Mouse (Mus musculus) leukemia stem cell, adult 10-12 weeks (primary cell): ENCODE data around the gene Galnt6. TPM values are rescaled to one million over a fixed set of nuclear protein-coding genes. Genes with fewer than 3 reads are reported as not detected.

ENCODE experiments used
- polyA plus RNA-seq: library from polyadenylated mRNA; stranded (reverse); fragments of >175 nt; gene quantifications from 2 replicates; pipeline ENCODE4 v1.2.3, GENCODE M21; 2012; ENCODE audit warnings: low replicate concordance

Galnt6 gene
- 5.8 and 9.5 TPM in 2 replicates for polyA plus RNA-seq

DNA sequence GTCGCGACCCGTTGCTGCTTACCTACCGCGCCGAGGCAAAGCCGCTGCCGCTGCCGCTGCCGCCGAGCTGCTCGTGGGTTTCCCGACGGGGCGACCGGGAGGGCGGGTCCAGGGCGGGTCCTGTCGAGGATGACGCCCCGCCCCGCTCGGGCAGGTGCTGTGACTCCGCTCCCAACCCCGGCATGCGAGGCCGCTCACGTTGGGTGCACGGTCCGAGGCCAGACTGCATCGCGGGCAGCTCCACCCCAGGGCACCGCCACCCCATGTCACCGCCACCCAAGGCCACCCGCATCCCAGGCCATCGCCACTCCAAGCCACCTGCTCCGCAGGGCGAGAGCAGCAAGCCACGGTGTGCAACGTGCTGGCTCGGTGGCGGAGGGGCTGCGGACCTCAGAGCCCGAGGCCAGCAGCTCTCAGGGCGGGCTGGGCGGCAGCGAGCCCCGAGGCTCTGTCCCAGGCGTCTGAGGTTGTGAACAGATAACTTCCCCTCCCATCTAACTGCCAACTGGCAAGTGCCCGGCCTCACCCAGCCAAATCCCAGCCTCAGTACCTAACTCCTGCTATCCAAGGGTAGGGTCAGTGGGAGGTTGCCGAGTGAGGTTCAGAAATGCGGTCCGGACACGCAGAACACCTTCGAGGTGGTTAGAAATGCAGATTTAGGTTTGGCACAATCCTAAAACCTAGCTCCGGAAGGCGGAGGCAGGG is at the start of gene Galnt6:
TSS of gene Galnt6 (minus strand) at position 96 of the 705 bp plus-strand sequence.

DNA sequence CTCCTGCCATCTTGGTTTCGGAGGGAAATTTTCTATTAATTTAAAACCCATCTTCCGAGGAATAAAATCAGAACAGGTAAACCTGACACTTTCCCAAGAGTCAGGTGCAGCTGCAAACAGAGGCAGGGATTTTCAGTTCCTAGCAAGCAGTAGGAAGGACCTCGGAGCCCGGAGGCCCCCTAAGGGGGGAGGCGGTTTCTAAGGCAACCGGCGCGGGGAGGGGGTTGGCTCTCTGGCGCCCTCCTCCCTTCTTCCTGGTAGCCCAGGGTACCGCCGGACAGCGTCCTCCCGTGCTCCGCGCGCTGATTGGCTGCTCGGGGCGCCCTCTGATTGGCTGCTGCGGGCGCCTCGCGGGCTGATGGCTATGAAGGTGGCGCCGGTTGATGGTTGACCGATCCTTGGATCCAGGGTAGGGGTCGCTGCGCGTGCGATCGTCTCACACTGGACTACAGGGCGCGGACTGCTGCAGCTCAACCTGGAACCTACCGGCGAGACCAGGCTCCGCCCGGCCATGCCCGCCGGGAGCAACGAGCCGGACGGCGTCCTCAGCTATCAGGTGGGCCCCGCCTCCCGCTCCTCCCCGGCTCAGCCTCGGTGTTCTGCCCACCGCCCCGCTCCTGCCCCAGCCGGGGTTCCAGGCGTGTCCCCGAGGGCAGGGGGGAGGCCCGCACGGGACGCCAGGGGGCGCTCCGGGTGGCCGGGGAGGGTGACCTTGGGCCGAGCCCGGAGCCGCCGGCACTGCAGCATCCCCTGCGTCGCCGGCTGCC is 32.4 kb upstream of the Galnt6 start, which contains the start of gene Slc4a8:
TSS of gene Slc4a8 (plus strand) at position 329 of the 767 bp plus-strand sequence.

DNA sequence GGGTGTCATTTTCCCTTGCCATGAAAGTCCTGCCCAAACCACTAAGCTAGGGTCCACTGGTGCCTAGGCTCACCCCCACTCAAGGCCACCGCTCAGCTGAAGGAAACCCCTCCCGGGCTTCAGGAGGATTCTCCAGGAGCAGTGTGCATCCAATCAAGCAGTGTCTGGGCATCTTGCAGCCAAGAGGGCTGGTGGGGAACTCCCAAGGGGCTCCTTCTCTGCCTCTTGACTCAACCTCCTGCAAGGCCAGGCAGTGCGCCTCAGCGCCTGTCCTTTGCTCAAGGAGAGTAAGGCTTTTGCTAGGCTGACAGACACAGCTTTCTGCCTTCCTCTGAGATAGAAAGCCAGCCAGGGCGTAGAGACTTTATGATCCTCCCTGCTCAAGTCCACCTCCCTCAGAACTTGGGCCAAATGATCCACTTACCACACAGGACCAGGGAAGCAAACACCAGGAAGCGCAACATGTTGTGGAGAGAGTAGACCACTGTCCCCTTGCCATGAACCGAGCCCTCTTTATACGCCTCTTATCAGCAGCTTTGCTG is 41.7 kb downstream of the Galnt6 start, which contains the start of gene Cela1:
TSS of gene Cela1 (minus strand) at position 492 of the 542 bp plus-strand sequence.

DNA sequence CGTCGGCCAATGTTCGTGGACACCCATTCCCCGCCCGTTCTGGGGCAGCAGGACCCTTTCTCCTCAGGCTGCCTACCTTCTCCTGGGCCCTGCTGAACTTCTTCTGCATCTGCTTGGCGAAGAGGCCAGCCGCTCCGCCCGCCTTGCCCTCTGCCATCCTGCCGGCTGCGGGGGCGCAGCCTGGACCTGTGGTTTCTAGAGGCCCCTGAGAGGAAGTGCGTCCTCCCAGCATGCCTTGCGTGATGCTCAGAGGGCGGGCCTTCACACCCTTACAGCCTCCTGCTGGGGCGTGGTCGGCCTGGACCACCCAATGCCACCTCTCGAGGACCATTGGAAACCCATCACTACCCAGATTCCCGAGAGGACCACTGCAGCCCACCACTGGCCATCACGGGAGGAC is 59.8 kb downstream of the Galnt6 start, which contains the start of gene Bin2:
TSS of gene Bin2 (minus strand) at position 217 of the 400 bp plus-strand sequence.

Other genes starting within 250 kb of the Galnt6 start
- 1.6 and 1.7 TPM in 2 replicates for gene Csrnp2, start 233.9 kb downstream of the Galnt6 start, polyA plus RNA-seq
- gene Tfcp2, start 177.4 kb downstream of the Galnt6 start, polyA plus RNA-seq: 2.4 and 3.4 TPM in 2 replicates
- 20.5 and 35.0 TPM in 2 replicates for gene Pou6f1, start 129.4 kb downstream of the Galnt6 start, polyA plus RNA-seq
- gene Dazap2, start 114.0 kb downstream of the Galnt6 start, polyA plus RNA-seq: 33.9 and 56.9 TPM in 2 replicates
- 24.7 and 54.4 TPM in 2 replicates for gene Smagp, start 92.4 kb downstream of the Galnt6 start, polyA plus RNA-seq
- gene Bin2, start 59.8 kb downstream of the Galnt6 start, polyA plus RNA-seq: 86.9 and 195 TPM in 2 replicates
- gene Cela1, start 41.5 kb downstream of the Galnt6 start, polyA plus RNA-seq: 4.6 and 12.9 TPM in 2 replicates
- 2.9 and 5.0 TPM in 2 replicates for gene Slc4a8, start 32.4 kb upstream of the Galnt6 start, polyA plus RNA-seq
- 0.19 TPM in 1 of 2 replicates, not detected in the other for gene Scn8a, start 140.5 kb upstream of the Galnt6 start, polyA plus RNA-seq